Mouse (Mus musculus): ENCODE data around the gene Ifnab. TPM values are rescaled to one million over a fixed set of nuclear protein-coding genes. Genes with fewer than 3 reads are reported as not detected.

Ifnab gene
- polyA plus RNA-seq (2014; fragmentation: Illumina TruSeq; extraction: RNeasy Lipid Tissue Mini Kit (QIAGEN cat#74804); ENCODE audit: low read depth, low replicate concordance) = not detected

GRCm38 (mm10) chr4:88691259-88691658, at the start of gene Ifnab:
Gene Ifnab (minus strand): TSS chr4:88691359.

GRCm38 (mm10) chr4:88721791-88722721, 30.9 kb upstream of the Ifnab start, which contains the start of the genes Gm26566 and Klhl9:
Gene Gm26566 (plus strand): TSS chr4:88721805.
Gene Klhl9 (minus strand): TSS chr4:88722465.

GRCm38 (mm10) chr4:88683812-88684211, 7.3 kb downstream of the Ifnab start, which contains the start of gene Ifna2:
Gene Ifna2 (minus strand): TSS chr4:88683912.

GRCm38 (mm10) chr4:88676824-88677223, 14.3 kb downstream of the Ifnab start, which contains the start of gene Ifna16:
Gene Ifna16 (minus strand): TSS chr4:88676924.

GRCm38 (mm10) chr4:88644359-88644758, 46.8 kb downstream of the Ifnab start, which contains the start of gene Ifna13:
Gene Ifna13 (minus strand): TSS chr4:88644459.

Other genes with a start within 250 kb of the Ifnab start
- not detected for gene Ifnb1, start 168.6 kb downstream of the Ifnab start, polyA plus RNA-seq (2014; fragmentation: Illumina TruSeq; extraction: RNeasy Lipid Tissue Mini Kit (QIAGEN cat#74804); ENCODE audit: low read depth, low replicate concordance)
- not detected for gene Ifna15, start 133.1 kb downstream of the Ifnab start, polyA plus RNA-seq (2014; fragmentation: Illumina TruSeq; extraction: RNeasy Lipid Tissue Mini Kit (QIAGEN cat#74804); ENCODE audit: low read depth, low replicate concordance)
- not detected for gene Ifna14, start 119.6 kb downstream of the Ifnab start, polyA plus RNA-seq (2014; fragmentation: Illumina TruSeq; extraction: RNeasy Lipid Tissue Mini Kit (QIAGEN cat#74804); ENCODE audit: low read depth, low replicate concordance)
- not detected for gene Ifna9, start 99.0 kb downstream of the Ifnab start, polyA plus RNA-seq (2014; fragmentation: Illumina TruSeq; extraction: RNeasy Lipid Tissue Mini Kit (QIAGEN cat#74804); ENCODE audit: low read depth, low replicate concordance)
- gene Ifna12, start 88.0 kb downstream of the Ifnab start, polyA plus RNA-seq (2014; fragmentation: Illumina TruSeq; extraction: RNeasy Lipid Tissue Mini Kit (QIAGEN cat#74804); ENCODE audit: low read depth, low replicate concordance) = not detected
- gene C87499, start 56.9 kb downstream of the Ifnab start, polyA plus RNA-seq (2014; fragmentation: Illumina TruSeq; extraction: RNeasy Lipid Tissue Mini Kit (QIAGEN cat#74804); ENCODE audit: low read depth, low replicate concordance) = not detected
- not detected for gene Ifna13, start 46.9 kb downstream of the Ifnab start, polyA plus RNA-seq (2014; fragmentation: Illumina TruSeq; extraction: RNeasy Lipid Tissue Mini Kit (QIAGEN cat#74804); ENCODE audit: low read depth, low replicate concordance)
- not detected for gene Ifna16, start 14.4 kb downstream of the Ifnab start, polyA plus RNA-seq (2014; fragmentation: Illumina TruSeq; extraction: RNeasy Lipid Tissue Mini Kit (QIAGEN cat#74804); ENCODE audit: low read depth, low replicate concordance)
- gene Ifna2, start 7.4 kb downstream of the Ifnab start, polyA plus RNA-seq (2014; fragmentation: Illumina TruSeq; extraction: RNeasy Lipid Tissue Mini Kit (QIAGEN cat#74804); ENCODE audit: low read depth, low replicate concordance) = not detected
- gene Gm26566, start 30.4 kb upstream of the Ifnab start, polyA plus RNA-seq (2014; fragmentation: Illumina TruSeq; extraction: RNeasy Lipid Tissue Mini Kit (QIAGEN cat#74804); ENCODE audit: low read depth, low replicate concordance) = 0.62 TPM
- gene Klhl9, start 31.1 kb upstream of the Ifnab start, polyA plus RNA-seq (2014; fragmentation: Illumina TruSeq; extraction: RNeasy Lipid Tissue Mini Kit (QIAGEN cat#74804); ENCODE audit: low read depth, low replicate concordance) = 33.9 TPM
- not detected for gene Gm13271, start 63.5 kb upstream of the Ifnab start, polyA plus RNA-seq (2014; fragmentation: Illumina TruSeq; extraction: RNeasy Lipid Tissue Mini Kit (QIAGEN cat#74804); ENCODE audit: low read depth, low replicate concordance)
- gene Gm13283, start 68.8 kb upstream of the Ifnab start, polyA plus RNA-seq (2014; fragmentation: Illumina TruSeq; extraction: RNeasy Lipid Tissue Mini Kit (QIAGEN cat#74804); ENCODE audit: low read depth, low replicate concordance) = not detected
- gene Gm13290, start 82.5 kb upstream of the Ifnab start, polyA plus RNA-seq (2014; fragmentation: Illumina TruSeq; extraction: RNeasy Lipid Tissue Mini Kit (QIAGEN cat#74804); ENCODE audit: low read depth, low replicate concordance) = not detected
- gene Gm13289, start 85.6 kb upstream of the Ifnab start, polyA plus RNA-seq (2014; fragmentation: Illumina TruSeq; extraction: RNeasy Lipid Tissue Mini Kit (QIAGEN cat#74804); ENCODE audit: low read depth, low replicate concordance) = not detected
- not detected for gene Gm13272, start 88.5 kb upstream of the Ifnab start, polyA plus RNA-seq (2014; fragmentation: Illumina TruSeq; extraction: RNeasy Lipid Tissue Mini Kit (QIAGEN cat#74804); ENCODE audit: low read depth, low replicate concordance)
- not detected for gene Ifnz, start 90.8 kb upstream of the Ifnab start, polyA plus RNA-seq (2014; fragmentation: Illumina TruSeq; extraction: RNeasy Lipid Tissue Mini Kit (QIAGEN cat#74804); ENCODE audit: low read depth, low replicate concordance)
- gene Gm13276, start 94.3 kb upstream of the Ifnab start, polyA plus RNA-seq (2014; fragmentation: Illumina TruSeq; extraction: RNeasy Lipid Tissue Mini Kit (QIAGEN cat#74804); ENCODE audit: low read depth, low replicate concordance) = not detected
- not detected for gene Gm13277, start 97.3 kb upstream of the Ifnab start, polyA plus RNA-seq (2014; fragmentation: Illumina TruSeq; extraction: RNeasy Lipid Tissue Mini Kit (QIAGEN cat#74804); ENCODE audit: low read depth, low replicate concordance)
- not detected for gene Gm13278, start 100.2 kb upstream of the Ifnab start, polyA plus RNA-seq (2014; fragmentation: Illumina TruSeq; extraction: RNeasy Lipid Tissue Mini Kit (QIAGEN cat#74804); ENCODE audit: low read depth, low replicate concordance)
- not detected for gene Gm13275, start 103.1 kb upstream of the Ifnab start, polyA plus RNA-seq (2014; fragmentation: Illumina TruSeq; extraction: RNeasy Lipid Tissue Mini Kit (QIAGEN cat#74804); ENCODE audit: low read depth, low replicate concordance)
- not detected for gene Gm13279, start 106.0 kb upstream of the Ifnab start, polyA plus RNA-seq (2014; fragmentation: Illumina TruSeq; extraction: RNeasy Lipid Tissue Mini Kit (QIAGEN cat#74804); ENCODE audit: low read depth, low replicate concordance)
- not detected for gene Gm13285, start 108.3 kb upstream of the Ifnab start, polyA plus RNA-seq (2014; fragmentation: Illumina TruSeq; extraction: RNeasy Lipid Tissue Mini Kit (QIAGEN cat#74804); ENCODE audit: low read depth, low replicate concordance)
- not detected for gene Gm13287, start 111.9 kb upstream of the Ifnab start, polyA plus RNA-seq (2014; fragmentation: Illumina TruSeq; extraction: RNeasy Lipid Tissue Mini Kit (QIAGEN cat#74804); ENCODE audit: low read depth, low replicate concordance)
- not detected for gene Gm13288, start 114.2 kb upstream of the Ifnab start, polyA plus RNA-seq (2014; fragmentation: Illumina TruSeq; extraction: RNeasy Lipid Tissue Mini Kit (QIAGEN cat#74804); ENCODE audit: low read depth, low replicate concordance)
- gene Ifna7, start 124.9 kb upstream of the Ifnab start, polyA plus RNA-seq (2014; fragmentation: Illumina TruSeq; extraction: RNeasy Lipid Tissue Mini Kit (QIAGEN cat#74804); ENCODE audit: low read depth, low replicate concordance) = not detected
- not detected for gene Ifna11, start 128.6 kb upstream of the Ifnab start, polyA plus RNA-seq (2014; fragmentation: Illumina TruSeq; extraction: RNeasy Lipid Tissue Mini Kit (QIAGEN cat#74804); ENCODE audit: low read depth, low replicate concordance)
- not detected for gene Ifna6, start 136.1 kb upstream of the Ifnab start, polyA plus RNA-seq (2014; fragmentation: Illumina TruSeq; extraction: RNeasy Lipid Tissue Mini Kit (QIAGEN cat#74804); ENCODE audit: low read depth, low replicate concordance)
- gene Ifna5, start 144.2 kb upstream of the Ifnab start, polyA plus RNA-seq (2014; fragmentation: Illumina TruSeq; extraction: RNeasy Lipid Tissue Mini Kit (QIAGEN cat#74804); ENCODE audit: low read depth, low replicate concordance) = not detected
- gene Ifna4, start 150.5 kb upstream of the Ifnab start, polyA plus RNA-seq (2014; fragmentation: Illumina TruSeq; extraction: RNeasy Lipid Tissue Mini Kit (QIAGEN cat#74804); ENCODE audit: low read depth, low replicate concordance) = not detected
- not detected for gene Ifna1, start 158.7 kb upstream of the Ifnab start, polyA plus RNA-seq (2014; fragmentation: Illumina TruSeq; extraction: RNeasy Lipid Tissue Mini Kit (QIAGEN cat#74804); ENCODE audit: low read depth, low replicate concordance)
- not detected for gene Ifne, start 188.8 kb upstream of the Ifnab start, polyA plus RNA-seq (2014; fragmentation: Illumina TruSeq; extraction: RNeasy Lipid Tissue Mini Kit (QIAGEN cat#74804); ENCODE audit: low read depth, low replicate concordance)